Mouse (Mus musculus): ENCODE results near the gene B3glct. TPM values are rescaled to one million over a fixed set of nuclear protein-coding genes. Genes with fewer than 3 reads are reported as not detected.

B3glct gene
- 2.9 and 4.8 TPM in 2 replicates for polyA plus RNA-seq (2012)

GRCm38 (mm10) chr5:149678100-149678989 lies at the start of gene B3glct:
Gene B3glct, plus strand, starts transcription at chr5:149678230.

GRCm38 (mm10) chr5:149636075-149636920 lies 41.7 kb upstream of the B3glct start, which contains the start of gene Hsph1:
Gene Hsph1, minus strand, starts transcription at chr5:149636376.

Other genes starting within 250 kb of the B3glct start
- gene Tex26, start 238.6 kb upstream of the B3glct start, polyA plus RNA-seq (2012) = not detected in 2 replicates
- gene Wdr95, start 149.6 kb upstream of the B3glct start, polyA plus RNA-seq (2012) = 0.05 TPM in 1 of 2 replicates, not detected in the other
- gene Hsph1, start 41.9 kb upstream of the B3glct start, polyA plus RNA-seq (2012) = 131 and 137 TPM in 2 replicates